Mouse (Mus musculus) MEL (cell line): ENCODE results near the gene Lefty1. TPM values are rescaled to one million over a fixed set of nuclear protein-coding genes. Genes with fewer than 3 reads are reported as not detected.

ENCODE experiments used
- DNase-seq: peaks from one replicate; pipeline ENCODE4 v3.0.0; 2011; ENCODE audit warnings: low read depth, low spot score
- H3K27ac ChIP-seq: 2 replicates; pipeline ENCODE4 v1.5.1; 2012; ENCODE audit warnings: low read depth, mild to moderate bottlenecking, control low read depth, low read length, moderate library complexity; ENCODE audit not compliant: control insufficient read depth
- H3K27me3 ChIP-seq, 2 experiments: fragments of 150-350 bp in 1 of 2; sonication (generic) in 1 of 2; 2 replicates each; pipeline ENCODE4 v1.6.1; 2012; ENCODE audit warnings: low read length in 2 of 2, mild to moderate bottlenecking in 2 of 2, improper control_type of control experiment in 1 of 2, moderate library complexity in 1 of 2; ENCODE audit not compliant: insufficient read depth in 2 of 2, control insufficient read depth in 1 of 2
- H3K36me3 ChIP-seq, 2 experiments: 2 replicates each; pipeline ENCODE4 v1.6.1; 2012 to 2014; ENCODE audit warnings: low read length in 2 of 2, improper control_type of control experiment in 1 of 2, inconsistent platforms in 1 of 2, mild to moderate bottlenecking in 1 of 2; ENCODE audit not compliant: insufficient read depth in 2 of 2, control insufficient read depth in 1 of 2
- H3K4me1 ChIP-seq, 2 experiments: fragments of 150-350 bp in 1 of 2; sonication (generic) in 1 of 2; 2 replicates each; pipeline ENCODE4 v1.6.1; 2012; ENCODE audit warnings: low read length in 2 of 2, improper control_type of control experiment in 1 of 2, mild to moderate bottlenecking in 1 of 2; ENCODE audit not compliant: insufficient read depth in 2 of 2, control insufficient read depth in 1 of 2
- H3K4me3 ChIP-seq, 2 experiments: fragments of 150-350 bp in 1 of 2; sonication (generic) in 1 of 2; 2 replicates each; pipeline ENCODE4 v1.5.1; 2012; ENCODE audit warnings: low read depth in 2 of 2, low read length in 2 of 2, mild to moderate bottlenecking in 2 of 2, moderate library complexity in 2 of 2, control low read depth in 1 of 2, improper control_type of control experiment in 1 of 2; ENCODE audit not compliant: control insufficient read depth in 1 of 2, insufficient read depth in 1 of 2
- H3K79me2 ChIP-seq: 2 replicates; pipeline ENCODE4 v1.6.1; 2012; ENCODE audit warnings: mild to moderate bottlenecking, low read length, moderate library complexity; ENCODE audit not compliant: control insufficient read depth, poor library complexity, insufficient read depth
- H3K9ac ChIP-seq: 2 replicates; pipeline ENCODE4 v1.6.1; 2012; ENCODE audit warnings: low read depth, mild to moderate bottlenecking, control low read depth, low read length, moderate library complexity; ENCODE audit not compliant: control insufficient read depth, poor library complexity, severe bottlenecking
- H3K9me3 ChIP-seq: fragments of 150-350 bp; sonication (generic); replicated peaks from 2 replicates; pipeline ENCODE4 v1.6.1; 2012; ENCODE audit warnings: mild to moderate bottlenecking, low read length, improper control_type of control experiment, moderate library complexity; ENCODE audit not compliant: insufficient read depth
- BHLHE40 ChIP-seq: IDR thresholded peaks from 2 replicates; pipeline ENCODE4 v1.6.1; 2012; ENCODE audit warnings: low read depth, mild to moderate bottlenecking, inconsistent platforms, low read length, improper control_type of control experiment, borderline replicate concordance
- CTCF ChIP-seq, 3 experiments: IDR thresholded peaks in 2 of 3; conservative IDR thresholded peaks in 1 of 3; 2 replicates each; pipeline ENCODE4 v1.5.1; 2011 to 2012; ENCODE audit warnings: low read length in 3 of 3, low read depth in 2 of 3, mild to moderate bottlenecking in 2 of 3, improper control_type of control experiment in 1 of 3, inconsistent platforms in 1 of 3, mixed read lengths in 1 of 3, moderate library complexity in 1 of 3; ENCODE audit not compliant: control insufficient read depth in 1 of 3, insufficient read depth in 1 of 3, poor library complexity in 1 of 3, severe bottlenecking in 1 of 3
- EP300 ChIP-seq, 2 experiments: IDR thresholded peaks; 2 replicates each; pipeline ENCODE4 v1.6.1; 2011; ENCODE audit warnings: improper control_type of control experiment in 2 of 2, low read length in 2 of 2, low read depth in 1 of 2, mild to moderate bottlenecking in 1 of 2
- GABPA ChIP-seq: IDR thresholded peaks from 2 replicates; pipeline ENCODE4 v1.6.1; 2012; ENCODE audit warnings: low read depth, mild to moderate bottlenecking, inconsistent platforms, low read length, improper control_type of control experiment, moderate library complexity
- GATA1 ChIP-seq: IDR thresholded peaks from 2 replicates; pipeline ENCODE4 v1.6.1; 2011; ENCODE audit warnings: low read depth, low read length, improper control_type of control experiment
- HCFC1 ChIP-seq: IDR thresholded peaks from 2 replicates; pipeline ENCODE4 v1.6.1; 2012; ENCODE audit warnings: low read depth, mild to moderate bottlenecking, inconsistent platforms, low read length, improper control_type of control experiment, moderate library complexity
- JUND ChIP-seq: IDR thresholded peaks from 2 replicates; pipeline ENCODE4 v1.6.1; 2011; ENCODE audit warnings: low read depth, mild to moderate bottlenecking, improper control_type of control experiment, low read length
- MAFK ChIP-seq: IDR thresholded peaks from 2 replicates; pipeline ENCODE4 v1.6.1; 2011; ENCODE audit warnings: low read depth, mild to moderate bottlenecking, low read length, improper control_type of control experiment, borderline replicate concordance
- MAX ChIP-seq: IDR thresholded peaks from 2 replicates; pipeline ENCODE4 v1.6.1; 2011; ENCODE audit warnings: low read length, improper control_type of control experiment
- MYC ChIP-seq: IDR thresholded peaks from 2 replicates; pipeline ENCODE4 v1.6.1; 2011; ENCODE audit warnings: low read depth, mild to moderate bottlenecking, low read length, improper control_type of control experiment, moderate library complexity
- NRF1 ChIP-seq: IDR thresholded peaks from 2 replicates; pipeline ENCODE4 v1.6.1; 2014; ENCODE audit warnings: low read depth, mild to moderate bottlenecking, inconsistent platforms, low read length, improper control_type of control experiment, moderate library complexity; ENCODE audit not compliant: poor library complexity, insufficient read depth, severe bottlenecking
- POLR2AphosphoS5 ChIP-seq: IDR thresholded peaks from 2 replicates; pipeline ENCODE4 v1.6.1; 2012; ENCODE audit warnings: low read depth, borderline replicate concordance, mild to moderate bottlenecking, inconsistent platforms, low read length, moderate library complexity, mixed read lengths
- SIN3A ChIP-seq: IDR thresholded peaks from 2 replicates; pipeline ENCODE4 v1.6.1; 2012; ENCODE audit warnings: low read length, improper control_type of control experiment, inconsistent platforms
- SMC3 ChIP-seq: IDR thresholded peaks from 2 replicates; pipeline ENCODE4 v1.6.1; 2011; ENCODE audit warnings: low read depth, low read length, improper control_type of control experiment
- TCF12 ChIP-seq: IDR thresholded peaks from 2 replicates; pipeline ENCODE4 v1.6.1; 2014; ENCODE audit warnings: low read depth, mild to moderate bottlenecking, inconsistent platforms, low read length, improper control_type of control experiment, moderate library complexity
- USF2 ChIP-seq, 2 experiments: IDR thresholded peaks; 2 replicates each; pipeline ENCODE4 v1.6.1; 2011 to 2012; ENCODE audit warnings: improper control_type of control experiment in 2 of 2, low read length in 2 of 2, borderline replicate concordance in 1 of 2, inconsistent platforms in 1 of 2, low read depth in 1 of 2, mild to moderate bottlenecking in 1 of 2; ENCODE audit not compliant: insufficient read depth in 1 of 2
- ZMIZ1 ChIP-seq: IDR thresholded peaks from 2 replicates; pipeline ENCODE4 v1.6.1; 2012; ENCODE audit warnings: low read depth, mild to moderate bottlenecking, inconsistent platforms, low read length, improper control_type of control experiment, moderate library complexity
- ZNF384 ChIP-seq: IDR thresholded peaks from 2 replicates; pipeline ENCODE4 v1.6.1; 2012; ENCODE audit warnings: low read depth, mild to moderate bottlenecking, inconsistent platforms, low read length, improper control_type of control experiment
- polyA plus RNA-seq, 2 experiments: library from polyadenylated mRNA; stranded (reverse) in 1 of 2; unstranded in 1 of 2; fragments of >175 nt in 1 of 2; fragments of >200 nt in 1 of 2; gene quantifications; 2 replicates each; pipeline versions ENCODE4 v1.2.1 to v1.2.4; 2012; ENCODE audit warnings: low replicate concordance in 2 of 2, low read depth in 1 of 2; ENCODE audit not compliant: insufficient read length in 2 of 2, insufficient read depth in 1 of 2, missing spikeins in 1 of 2
- total RNA-seq: library from RNA; depleted of rRNA; stranded (reverse); fragments of 300-350 nt; gene quantifications from 2 replicates; pipeline ENCODE4 v1.2.3, GENCODE M21; 2012

The Lefty1 gene
- total and polyA plus RNA-seq, 3 experiments: 5.1 to 6.4 TPM; not detected in 1

DNA sequence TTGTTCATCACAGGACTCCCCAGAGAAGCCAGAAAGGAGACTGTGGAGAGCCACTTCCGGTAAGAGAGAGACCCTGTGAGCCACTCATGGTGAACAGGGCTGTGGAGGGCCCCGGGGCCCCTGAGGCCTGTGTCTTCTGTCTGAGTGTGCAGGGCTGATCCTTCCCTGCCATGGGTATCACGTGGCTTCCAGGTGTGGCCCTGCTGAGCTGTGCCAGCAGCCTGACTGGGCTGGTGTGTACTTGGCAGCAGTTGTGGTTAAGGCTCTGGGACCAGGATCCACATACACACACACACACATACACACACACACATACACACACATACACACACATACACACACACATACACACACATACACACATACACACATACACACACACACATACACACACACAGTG lies 23.2 kb downstream of the Lefty1 start:
- no peaks in the 10 kb centered on the region for H3K36me3 ChIP-seq
- no peak for TF ChIP-seq SMC3
- TF ChIP-seq TCF12: no peak
- no peak for TF ChIP-seq MAFK
- TF ChIP-seq MYC: no peak
- TF ChIP-seq NRF1: no peak
- no peak for DNase-seq

GRCm38 (mm10) chr1:180958797-180959196 lies 24.0 kb downstream of the Lefty1 start:
- Histone ChIP-seq H3K36me3 (no peaks in the 10 kb centered on the region), H3K27me3 (no peaks in the 10 kb centered on the region), H3K79me2 (no peaks in the 10 kb centered on the region), H3K4me1 (no peaks in the 10 kb centered on the region), H3K27ac (no peak overlapping the region), H3K9ac (no peak overlapping the region)
- no peak for DNase-seq
- TF ChIP-seq ZNF384 (peak; percentile 44; the same call in 1 of the 2 replicates), ZMIZ1 (no peak), GATA1 (no peak), POLR2AphosphoS5 (no peak)
- TF ChIP-seq, all 39 proteins: peak for 1
- H3K4me3 ChIP-seq: no peak overlapping the region
- no peaks in the 10 kb centered on the region for H3K9me3 ChIP-seq

More for the DNA sequence above, 23.2 kb downstream of the Lefty1 start:
- H3K4me1 ChIP-seq: no peaks in the 10 kb centered on the region
- H3K4me3 ChIP-seq: no peak overlapping the region
- no peaks in the 10 kb centered on the region for H3K9me3 ChIP-seq
- H3K79me2 ChIP-seq: no peaks in the 10 kb centered on the region
- H3K27ac ChIP-seq: no peak overlapping the region
- no peaks in the 10 kb centered on the region for H3K27me3 ChIP-seq
- no peak overlapping the region for H3K9ac ChIP-seq

GRCm38 (mm10) chr1:180965786-180966185 lies 31.0 kb downstream of the Lefty1 start:
- Histone ChIP-seq H3K27me3 (no peaks in the 10 kb centered on the region), H3K79me2 (no peaks in the 10 kb centered on the region), H3K9ac (no peak overlapping the region), H3K9me3 (no peaks in the 10 kb centered on the region), H3K27ac (no peak overlapping the region), H3K4me3 (no peak overlapping the region), H3K36me3 (no peaks in the 10 kb centered on the region), H3K4me1 (no peaks in the 10 kb centered on the region)
- no peak for DNase-seq
- no peak for TF ChIP-seq CTCF (IDR thresholded peaks at IDR 0.05 in 2 of 3, conservative IDR thresholded peaks at IDR 0.05 in 1 of 3; ENCODE audit: control insufficient read depth in 1 of 3, insufficient read depth in 1 of 3, low read depth in 2 of 3, low read length in 3 of 3, poor library complexity in 1 of 3, severe bottlenecking in 1 of 3)
- no peak for TF ChIP-seq HCFC1
- TF ChIP-seq SIN3A: no peak
- TF ChIP-seq BHLHE40: no peak
- no peak for TF ChIP-seq JUND
- TF ChIP-seq EP300 (IDR thresholded peaks at IDR 0.05; ENCODE audit: low read depth in 1 of 2, low read length in 2 of 2): no peak
- no peak for TF ChIP-seq USF2 (IDR thresholded peaks at IDR 0.05; ENCODE audit: borderline replicate concordance in 1 of 2, insufficient read depth in 1 of 2, low read depth in 1 of 2, low read length in 2 of 2)
- no peak for TF ChIP-seq MAX
- TF ChIP-seq GABPA: no peak
- TF ChIP-seq POLR2AphosphoS5: no peak
- TF ChIP-seq SMC3: no peak
- TF ChIP-seq, all 39 proteins: peak for 0
